Comparison of ENCODE assay signal across 8 mouse cellular contexts in the genomic region with DNA sequence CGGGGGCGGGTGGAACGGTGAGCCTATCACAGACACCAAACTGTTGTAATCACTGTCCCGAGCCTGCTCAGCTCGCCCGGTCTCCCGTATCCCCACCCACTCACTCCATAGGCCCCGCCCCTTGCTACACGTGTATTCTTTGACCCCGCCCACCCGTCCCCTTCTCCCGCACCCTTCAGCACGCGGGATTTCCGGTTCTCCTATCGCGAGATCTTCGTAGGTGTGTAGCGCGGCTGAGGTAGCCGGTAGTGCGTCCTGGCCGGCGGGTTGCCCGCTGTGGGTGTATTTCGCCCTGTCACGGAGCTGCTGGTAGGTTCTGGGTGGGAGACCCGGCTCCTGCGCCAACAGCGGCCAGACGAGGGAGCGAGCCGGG. TPM values are rescaled to one million over a fixed set of nuclear protein-coding genes. Genes with fewer than 3 reads are reported as not detected.
A peak's percentile ranks its signal among the peaks of the same experiment; 100 is the strongest.
DNase-seq lines count a peak whose midpoint lies in the region; ATAC-seq lines count a peak whose summit lies in the region.

A gene (plus strand): TSS at position 172 of the 373 bp plus-strand sequence.

- peaks cover 22% of the 10 kb centered on the region for H3K36me3 ChIP-seq in heart, embryonic 14.5 days (ENCODE audit: control insufficient read depth, insufficient read depth, low read length)
- H3K36me3 ChIP-seq in liver, embryonic 13.5 days, result peaks cover 12% of the 10 kb centered on the region
- no peaks in the 10 kb centered on the region for H3K36me3 ChIP-seq in stomach, embryonic 16.5 days (ENCODE audit: control insufficient read depth, insufficient read depth, low read length)

- H3K27ac ChIP-seq in heart, embryonic 14.5 days (replicated peaks in 1 of 2; ENCODE audit: control insufficient read depth in 1 of 2, insufficient read depth in 1 of 2, low read depth in 2 of 2, low read length in 2 of 2), result peak within 1 kb of the TSS; percentile 91 to 94
- peak within 1 kb of the TSS; percentile 86 for H3K27ac ChIP-seq in liver, embryonic 13.5 days
- H3K27ac ChIP-seq in stomach, embryonic 16.5 days (ENCODE audit: low read length), result peak within 1 kb of the TSS; percentile 94

- 0% methylated on average over 33 of the region's 33 CpGs for WGBS in heart, embryonic 14.5 days
- under 1% methylated on average over 30 of the region's 33 CpGs for WGBS in liver, embryonic 13.5 days (ENCODE audit: insufficient replicate concordance)
- under 1% methylated on average over 33 of the region's 33 CpGs for WGBS in stomach, embryonic 16.5 days

- H3K9ac ChIP-seq in heart, embryonic 14.5 days (ENCODE audit: low read length), result peak within 1 kb of the TSS; percentile 96
- H3K9ac ChIP-seq in liver, embryonic 13.5 days, result peak within 1 kb of the TSS; percentile 92
- peak within 1 kb of the TSS; percentile 96 for H3K9ac ChIP-seq in stomach, embryonic 16.5 days (ENCODE audit: low read length)

- DNase-seq in c-Kit-negative CD71-positive TER-119-positive erythroid progenitor cells, embryonic 14.5 days (ENCODE audit: low read depth, low spot score), result peak; percentile 95
- DNase-seq in fibroblast of lung, adult 2 months (ENCODE audit: low read depth), result peak; percentile 83
- peak; percentile 94 for DNase-seq in kidney, postnatal 14 days
- peak; percentile 88 for DNase-seq in liver, embryonic 13.5 days
- peak; percentile 93 for DNase-seq in neural tube, embryonic 10.5 days (ENCODE audit: extremely low spot score, low spot score)

- H3K4me2 ChIP-seq in heart, embryonic 14.5 days (ENCODE audit: low read length), result peak within 1 kb of the TSS; percentile 85
- H3K4me2 ChIP-seq in liver, embryonic 13.5 days, result peak within 1 kb of the TSS; percentile 78
- H3K4me2 ChIP-seq in stomach, embryonic 16.5 days (ENCODE audit: low read depth, low read length), result peak within 1 kb of the TSS; percentile 77

- peak; percentile 93 for ATAC-seq in CD4-positive, CD25-positive, alpha-beta regulatory T cell, adult 4 months
- ATAC-seq in heart, embryonic 14.5 days (ENCODE audit: insufficient number of reproducible peaks, insufficient read depth, low FRiP score, low read depth), result peak; percentile 96
- ATAC-seq in liver, embryonic 13.5 days (ENCODE audit: low read depth), result peak; percentile 93
- peak; percentile 97 for ATAC-seq in stomach, embryonic 16.5 days (ENCODE audit: insufficient read depth, low FRiP score)

- peaks cover 2 to 14% of the 10 kb centered on the region in 2 experiments; a peak in 3 of 4 replicates for H3K4me1 ChIP-seq in heart, embryonic 14.5 days (ENCODE audit: control insufficient read depth in 2 of 2, insufficient read depth in 2 of 2, low read length in 2 of 2)
- H3K4me1 ChIP-seq in liver, embryonic 13.5 days (replicated peaks), result peaks cover 19% of the 10 kb centered on the region
- H3K4me1 ChIP-seq in stomach, embryonic 16.5 days (ENCODE audit: control insufficient read depth, insufficient read depth, low read length), result peaks cover 10% of the 10 kb centered on the region

- no peaks in the 10 kb centered on the region for H3K9me3 ChIP-seq in heart, embryonic 14.5 days (ENCODE audit: control insufficient read depth, low read length)
- H3K9me3 ChIP-seq in liver, embryonic 13.5 days (replicated peaks), result no peaks in the 10 kb centered on the region
- no peaks in the 10 kb centered on the region for H3K9me3 ChIP-seq in stomach, embryonic 16.5 days (replicated peaks; ENCODE audit: control insufficient read depth, low read length)

- H3K4me3 ChIP-seq in heart, embryonic 14.5 days (ENCODE audit: control insufficient read depth in 1 of 2, insufficient read depth in 1 of 2, low read depth in 1 of 2, low read length in 2 of 2), result peak within 1 kb of the TSS; percentile 96 to 97
- peak within 1 kb of the TSS; percentile 86 for H3K4me3 ChIP-seq in liver, embryonic 13.5 days (replicated peaks)
- peak within 1 kb of the TSS; percentile 92 for H3K4me3 ChIP-seq in stomach, embryonic 16.5 days (replicated peaks; ENCODE audit: low read length)

- H3K27me3 ChIP-seq in heart, embryonic 14.5 days (ENCODE audit: control insufficient read depth, insufficient read depth, low read length), result no peaks in the 10 kb centered on the region
- H3K27me3 ChIP-seq in liver, embryonic 13.5 days, result no peaks in the 10 kb centered on the region
- no peaks in the 10 kb centered on the region for H3K27me3 ChIP-seq in stomach, embryonic 16.5 days (ENCODE audit: control insufficient read depth, insufficient read depth, low read length)

RNA-seq across cellular contexts. Expression of the gene that starts here (rescaled TPM):
- polyA plus RNA-seq in CD4-positive, CD25-positive, alpha-beta regulatory T cell, adult 4 months (2017; shearing (Covaris generic)), result 100 to 1,000 TPM; 138 to 139 TPM
- 102 and 107 TPM in 2 replicates for polyA plus RNA-seq in heart, embryonic 14.5 days (2014; fragmentation: Nextera tagmentation; extraction: Ambion mirVana)
- 114 and 118 TPM in 2 replicates for polyA plus RNA-seq in liver, embryonic 13.5 days (2015; fragmentation: Nextera tagmentation; extraction: Ambion mirVana)
- polyA plus RNA-seq in stomach, embryonic 16.5 days (2015; fragmentation: Nextera tagmentation; extraction: Ambion mirVana), result 125 and 130 TPM in 2 replicates

Comparison
In these comparisons a context has a peak if more than half of its experiments do, and no peak if none do; other contexts are left out.
1. Peak in every context shown above with its lines: DNase-seq, ATAC-seq, H3K4me3 ChIP-seq and H3K27ac ChIP-seq.